Comparison of ENCODE assay signal across 8 mouse cellular contexts in the genomic region with DNA sequence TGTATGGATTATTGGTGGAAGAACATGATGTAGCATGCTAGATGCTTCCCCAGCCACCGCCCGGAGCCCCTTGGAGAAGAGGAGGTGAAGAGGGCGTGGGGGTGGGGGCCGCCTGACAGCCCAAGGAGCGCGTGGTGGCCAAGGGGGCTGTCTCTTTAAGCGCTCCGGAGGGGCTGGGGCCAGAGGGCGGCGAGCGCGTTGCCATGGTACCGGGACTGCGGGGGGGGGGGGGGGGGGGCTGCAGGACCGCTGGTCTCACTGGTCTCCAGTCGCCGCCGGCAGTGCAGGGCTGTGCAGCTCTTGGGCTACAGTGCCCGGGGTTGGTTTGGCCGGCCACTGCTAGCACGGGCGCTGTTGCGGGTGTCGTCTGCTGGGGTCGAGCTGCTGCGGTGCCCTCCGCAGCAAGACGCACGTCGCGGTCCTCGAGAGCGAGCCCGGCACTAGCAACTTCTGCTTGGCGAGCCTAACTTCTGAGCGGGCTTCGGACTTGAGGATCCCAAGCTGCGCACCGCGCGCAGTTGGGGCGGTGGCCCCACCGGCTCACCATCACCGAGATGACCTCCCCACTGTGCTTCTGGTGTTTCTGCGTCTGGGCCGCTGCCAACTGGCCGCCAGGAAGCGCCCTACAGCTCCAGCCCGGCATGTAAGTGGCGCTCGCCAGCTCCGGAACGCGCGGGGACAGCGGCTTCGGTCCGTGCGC. TPM values are rescaled to one million over a fixed set of nuclear protein-coding genes. Genes with fewer than 3 reads are reported as not detected.
A peak's percentile ranks its signal among the peaks of the same experiment; 100 is the strongest.
DNase-seq lines count a peak whose midpoint lies in the region; ATAC-seq and TF ChIP-seq lines count a peak whose summit lies in the region.

No protein-coding gene starts in this region.

- H3K36me3 ChIP-seq in E14TG2a.4 (ENCODE audit: insufficient read depth, low read length) = no peaks in the 10 kb centered on the region
- H3K36me3 ChIP-seq in forebrain, embryonic 14.5 days (ENCODE audit: control insufficient read depth, insufficient read depth, low read length) = no peaks in the 10 kb centered on the region
- H3K36me3 ChIP-seq in intestine, embryonic 14.5 days (ENCODE audit: control insufficient read depth, insufficient read depth, low read length) = no peaks in the 10 kb centered on the region
- H3K36me3 ChIP-seq in stomach, embryonic 15.5 days = no peaks in the 10 kb centered on the region

- H3K27me3 ChIP-seq in E14TG2a.4 (ENCODE audit: insufficient read depth, low read length) = peaks cover 53% of the 10 kb centered on the region
- no peaks in the 10 kb centered on the region for H3K27me3 ChIP-seq in forebrain, embryonic 14.5 days (replicated peaks; ENCODE audit: control insufficient read depth, insufficient read depth, low read length)
- peaks cover 61% of the 10 kb centered on the region for H3K27me3 ChIP-seq in intestine, embryonic 14.5 days (replicated peaks; ENCODE audit: control insufficient read depth, insufficient read depth, low read length)
- peaks cover 40% of the 10 kb centered on the region for H3K27me3 ChIP-seq in stomach, embryonic 15.5 days (replicated peaks)

- peak; percentile 60 for DNase-seq in ZHBTc4 (ENCODE audit: low read depth, low spot score)
- DNase-seq in forebrain, embryonic 14.5 days (ENCODE audit: low spot score) = peak; percentile 43
- peak; percentile 64 for DNase-seq in intestine, embryonic 14.5 days (ENCODE audit: low spot score)
- peak; percentile 22 to 38 for DNase-seq in left cerebral cortex, adult 8-10 months (ENCODE audit: low spot score in 2 of 2)
- peak; percentile 61 for DNase-seq in mesoderm, embryonic 11.5 days (ENCODE audit: low read depth, low spot score)
- no peak for DNase-seq in thymus, postnatal 10 days (ENCODE audit: low spot score in 2 of 2)

- no peak for TF ChIP-seq CTCF in E14TG2a.4 (conservative IDR thresholded peaks at IDR 0.05; ENCODE audit: low read length)

- peak overlapping the region; percentile 62 for H3K9ac ChIP-seq in forebrain, embryonic 14.5 days (ENCODE audit: low read length)
- no peak overlapping the region for H3K9ac ChIP-seq in intestine, embryonic 14.5 days (ENCODE audit: low read length)
- no peak overlapping the region for H3K9ac ChIP-seq in stomach, embryonic 15.5 days

- H3K9me3 ChIP-seq in E14TG2a.4 (ENCODE audit: low read length) = no peaks in the 10 kb centered on the region
- no peaks in the 10 kb centered on the region for H3K9me3 ChIP-seq in forebrain, embryonic 14.5 days (replicated peaks; ENCODE audit: control insufficient read depth, low read length)
- H3K9me3 ChIP-seq in intestine, embryonic 14.5 days (ENCODE audit: control insufficient read depth, low read length) = no peaks in the 10 kb centered on the region
- no peaks in the 10 kb centered on the region for H3K9me3 ChIP-seq in stomach, embryonic 15.5 days

- under 1% methylated on average over 47 of the region's 59 CpGs for WGBS in forebrain, embryonic 14.5 days
- WGBS in intestine, embryonic 14.5 days = under 1% methylated on average over 57 of the region's 59 CpGs
- under 1% methylated on average over 44 of the region's 59 CpGs for WGBS in stomach, embryonic 15.5 days

- peak; percentile 86 for ATAC-seq in forebrain, embryonic 14.5 days
- ATAC-seq in intestine, embryonic 14.5 days (replicated peaks; ENCODE audit: low FRiP score, low TSS enrichment, low read depth) = peak; percentile 60
- peak; percentile 27; the same call in 1 of the 2 replicates for ATAC-seq in stomach, embryonic 15.5 days (ENCODE audit: insufficient read depth, low FRiP score, low read depth)

- peak overlapping the region; percentile 96 for H3K4me2 ChIP-seq in forebrain, embryonic 14.5 days (ENCODE audit: low read length)
- peak overlapping the region; percentile 77 for H3K4me2 ChIP-seq in intestine, embryonic 14.5 days (ENCODE audit: low read length)
- peak overlapping the region; percentile 93 for H3K4me2 ChIP-seq in stomach, embryonic 15.5 days

- H3K4me1 ChIP-seq in E14TG2a.4 (replicated peaks; ENCODE audit: low read depth, low read length) = peaks cover 11% of the 10 kb centered on the region
- peaks cover 6% of the 10 kb centered on the region for H3K4me1 ChIP-seq in forebrain, embryonic 14.5 days (ENCODE audit: control insufficient read depth, insufficient read depth, low read length)
- H3K4me1 ChIP-seq in intestine, embryonic 14.5 days (replicated peaks; ENCODE audit: control insufficient read depth, insufficient read depth, low read length) = peaks cover 7% of the 10 kb centered on the region; the same call in 1 of the 2 replicates
- H3K4me1 ChIP-seq in stomach, embryonic 15.5 days = peaks cover 15% of the 10 kb centered on the region

- peak overlapping the region; percentile 79 for H3K4me3 ChIP-seq in E14TG2a.4 (replicated peaks; ENCODE audit: low read length)
- H3K4me3 ChIP-seq in forebrain, embryonic 14.5 days (ENCODE audit: low read depth, low read length) = peak overlapping the region; percentile 50
- peak overlapping the region; percentile 38 for H3K4me3 ChIP-seq in intestine, embryonic 14.5 days (ENCODE audit: low read depth, low read length)
- peak overlapping the region; percentile 43 for H3K4me3 ChIP-seq in stomach, embryonic 15.5 days (replicated peaks)

- peak overlapping the region; percentile 33; the same call in 1 of the 2 replicates for H3K27ac ChIP-seq in forebrain, embryonic 14.5 days (ENCODE audit: low read depth, low read length)
- H3K27ac ChIP-seq in intestine, embryonic 14.5 days (ENCODE audit: low read depth) = no peak overlapping the region
- no peak overlapping the region for H3K27ac ChIP-seq in stomach, embryonic 15.5 days

RNA-seq across cellular contexts. Expression of gene Egfem1, which starts 0.6 kb away (rescaled TPM):
- polyA plus RNA-seq in forebrain, embryonic 14.5 days (2014; fragmentation: Nextera tagmentation; extraction: Ambion mirVana) = 3.0 and 4.7 TPM in 2 replicates
- polyA plus RNA-seq in intestine, embryonic 14.5 days (2014; fragmentation: Nextera tagmentation; extraction: Ambion mirVana) = 0.48 and 0.99 TPM in 2 replicates
- 10 to 100 TPM; 16.2 to 21.6 (median 19.3) TPM for total RNA-seq in left cerebral cortex, adult 8-10 months (2022)
- polyA plus RNA-seq in stomach, embryonic 15.5 days (2015; fragmentation: Nextera tagmentation; extraction: Ambion mirVana) = 0.73 and 0.91 TPM in 2 replicates

Comparison
In these comparisons a context has a peak if more than half of its experiments do, and no peak if none do; other contexts are left out.
1. DNase-seq: peak in ZHBTc4 (single experiment), forebrain, embryonic 14.5 days (single experiment), intestine, embryonic 14.5 days (single experiment), left cerebral cortex, adult 8-10 months (2 of 2) and mesoderm, embryonic 11.5 days (single experiment); none in thymus, postnatal 10 days (0 of 2).
2. ATAC-seq: peak in every context shown above with its lines; median percentile 86 in forebrain, embryonic 14.5 days; 60 in intestine, embryonic 14.5 days; 27 in stomach, embryonic 15.5 days.
3. Peak in every context shown above with its lines, with median percentiles within 50 percentile points of each other: H3K4me3 ChIP-seq and H3K4me2 ChIP-seq.